Mouse (Mus musculus) neural tube, embryonic 11.5 days (tissue): ENCODE results near the gene Crnkl1. TPM values are rescaled to one million over a fixed set of nuclear protein-coding genes. Genes with fewer than 3 reads are reported as not detected.

Experiments used
- ATAC-seq: fragments of 200-750 bp; cut with Nextera tagmentation; 2 replicates; pipeline ENCODE4 v1.8.0; 2017; ENCODE audit warnings: moderate number of reproducible peaks, mild to moderate bottlenecking, moderate TSS enrichment, moderate library complexity; ENCODE audit not compliant: insufficient read depth, low FRiP score, low TSS enrichment
- DNase-seq: peaks from one replicate; pipeline ENCODE4 v3.0.0-alpha.2; 2015; ENCODE audit warnings: low spot score
- H3K27ac ChIP-seq: fragments of 300-500 bp; sonication (generic); 2 replicates; pipeline ENCODE4 v1.5.1; 2014; ENCODE audit warnings: low read depth, mild to moderate bottlenecking, low read length
- H3K27me3 ChIP-seq: fragments of 300-500 bp; sonication (generic); 2 replicates; pipeline ENCODE4 v1.6.1; 2014; ENCODE audit warnings: mild to moderate bottlenecking, low read length, mixed read lengths; ENCODE audit not compliant: control insufficient read depth, insufficient read depth
- H3K36me3 ChIP-seq: fragments of 300-500 bp; sonication (generic); 2 replicates; pipeline ENCODE4 v1.6.1; 2014; ENCODE audit warnings: mild to moderate bottlenecking, low read length, moderate library complexity, mixed read lengths; ENCODE audit not compliant: control insufficient read depth, insufficient read depth
- H3K4me1 ChIP-seq: fragments of 300-500 bp; sonication (generic); 2 replicates; pipeline ENCODE4 v1.6.1; 2014; ENCODE audit warnings: low read length, mixed read lengths; ENCODE audit not compliant: control insufficient read depth, insufficient read depth
- H3K4me2 ChIP-seq: fragments of 300-500 bp; sonication (generic); 2 replicates; pipeline ENCODE4 v1.6.1; 2014; ENCODE audit warnings: low read depth, mild to moderate bottlenecking, moderate library complexity
- H3K4me3 ChIP-seq: fragments of 300-500 bp; sonication (generic); 2 replicates; pipeline ENCODE4 v1.5.1; 2014; ENCODE audit warnings: low read depth, low read length
- H3K9ac ChIP-seq: fragments of 300-500 bp; sonication (generic); 2 replicates; pipeline ENCODE4 v1.6.1; 2014; ENCODE audit warnings: mild to moderate bottlenecking, low read length
- H3K9me3 ChIP-seq: fragments of 300-500 bp; sonication (generic); 2 replicates; pipeline ENCODE4 v1.6.1; 2016; ENCODE audit warnings: low read length; ENCODE audit not compliant: control insufficient read depth
- WGBS: fragments of 180-500 bp; shearing (Covaris S2); extraction: QIAGEN DNeasy Blood & Tissue Kit; methylation state at CpG from one replicate; pipeline ENCODE4 v1.1.7; 2014; 5-methylcytosine and 5-hydroxymethylcytosine counted together
- polyA plus RNA-seq: library from polyadenylated mRNA; unstranded; fragments of >200 nt; fragmentation: Nextera tagmentation; extraction: Ambion mirVana; gene quantifications from 2 replicates; pipeline ENCODE4 v1.2.1, GENCODE M21; 2014

Gene Crnkl1
- 44.1 and 46.5 TPM in 2 replicates for polyA plus RNA-seq

GRCm38 (mm10) chr2:145934339-145935231, at the start of gene Crnkl1, which contains the start of gene Cfap61:
Gene Crnkl1, minus strand, starts transcription at chr2:145935014.
Gene Cfap61, plus strand, starts transcription at chr2:145934784.
- ATAC-seq: peak; percentile 96
- no peak within 1 kb of the TSS for H3K27ac ChIP-seq

GRCm38 (mm10) chr2:145982317-145983045, 47.7 kb upstream of the Crnkl1 start:
- Histone ChIP-seq H3K4me2 (no peak overlapping the region), H3K27me3 (no peaks in the 10 kb centered on the region), H3K4me3 (no peak overlapping the region), H3K27ac (no peak overlapping the region), H3K4me1 (no peaks in the 10 kb centered on the region; the same call in none of the 2 replicates), H3K36me3 (no peaks in the 10 kb centered on the region), H3K9ac (no peak overlapping the region), H3K9me3 (no peaks in the 10 kb centered on the region)
- WGBS: 73% methylated on average over 9 of the region's 9 CpGs
- DNase-seq (no peak), ATAC-seq (no peak)

More at GRCm38 (mm10) chr2:145934339-145935231, at the start of gene Crnkl1, which contains the start of gene Cfap61:
- under 1% methylated on average over 60 of the region's 61 CpGs for WGBS
- Histone ChIP-seq H3K9ac (peak within 1 kb of the TSS; percentile 57), H3K27me3 (no peaks in the 10 kb centered on the region), H3K4me1 (peaks cover 4% of the 10 kb centered on the region; the same call in 1 of the 2 replicates), H3K4me3 (peak within 1 kb of the TSS; percentile 90), H3K36me3 (peaks cover 3% of the 10 kb centered on the region; the same call in 1 of the 2 replicates), H3K9me3 (no peaks in the 10 kb centered on the region), H3K4me2 (peak within 1 kb of the TSS; percentile 92)
- DNase-seq: peak; percentile 95

- 31% methylated on average over 6 of the region's 6 CpGs for WGBS
- Histone ChIP-seq H3K4me2 (no peak overlapping the region), H3K4me1 (no peaks in the 10 kb centered on the region; the same call in none of the 2 replicates), H3K9me3 (no peaks in the 10 kb centered on the region), H3K36me3 (no peaks in the 10 kb centered on the region), H3K9ac (no peak overlapping the region), H3K27me3 (no peaks in the 10 kb centered on the region), H3K4me3 (no peak overlapping the region), H3K27ac (no peak overlapping the region)
- ATAC-seq (no peak), DNase-seq (peak; percentile 18)
Observed at GRCm38 (mm10) chr2:145981699-145982112, 46.9 kb upstream of the Crnkl1 start.

GRCm38 (mm10) chr2:145980881-145981280, 46.1 kb upstream of the Crnkl1 start:
- H3K4me2 ChIP-seq: no peak overlapping the region
- H3K27me3 ChIP-seq: no peaks in the 10 kb centered on the region
- H3K27ac ChIP-seq: no peak overlapping the region
- 81% methylated on average over 9 of the region's 9 CpGs for WGBS
- DNase-seq (no peak), ATAC-seq (no peak)
- H3K4me3 ChIP-seq: no peak overlapping the region
- H3K9ac ChIP-seq: no peak overlapping the region
- no peaks in the 10 kb centered on the region for H3K9me3 ChIP-seq
- no peaks in the 10 kb centered on the region; the same call in none of the 2 replicates for H3K4me1 ChIP-seq
- H3K36me3 ChIP-seq: no peaks in the 10 kb centered on the region

- no peaks in the 10 kb centered on the region for H3K9me3 ChIP-seq
- WGBS: 75% methylated on average over 4 of the region's 4 CpGs
- H3K4me3 ChIP-seq: no peak overlapping the region
- no peaks in the 10 kb centered on the region for H3K27me3 ChIP-seq
- ATAC-seq (no peak), DNase-seq (no peak)
- no peaks in the 10 kb centered on the region for H3K36me3 ChIP-seq
- H3K4me2 ChIP-seq: no peak overlapping the region
- no peaks in the 10 kb centered on the region; the same call in none of the 2 replicates for H3K4me1 ChIP-seq
- H3K27ac ChIP-seq: no peak overlapping the region
- H3K9ac ChIP-seq: no peak overlapping the region
Observed at GRCm38 (mm10) chr2:145979616-145980015, 44.8 kb upstream of the Crnkl1 start.

- Histone ChIP-seq H3K36me3 (no peaks in the 10 kb centered on the region), H3K27me3 (no peaks in the 10 kb centered on the region), H3K4me1 (no peaks in the 10 kb centered on the region), H3K4me3 (no peak overlapping the region), H3K9me3 (no peaks in the 10 kb centered on the region), H3K9ac (no peak overlapping the region), H3K27ac (no peak overlapping the region), H3K4me2 (no peak overlapping the region)
- 92% methylated on average over 4 of the region's 4 CpGs for WGBS
- no peak for DNase-seq
- ATAC-seq: no peak
Observed at GRCm38 (mm10) chr2:145972571-145972970, 37.8 kb upstream of the Crnkl1 start.

GRCm38 (mm10) chr2:145971237-145972010, 36.6 kb upstream of the Crnkl1 start:
- Histone ChIP-seq H3K4me2 (no peak overlapping the region), H3K9ac (no peak overlapping the region), H3K36me3 (no peaks in the 10 kb centered on the region), H3K9me3 (no peaks in the 10 kb centered on the region), H3K27me3 (no peaks in the 10 kb centered on the region), H3K4me3 (no peak overlapping the region), H3K4me1 (no peaks in the 10 kb centered on the region), H3K27ac (no peak overlapping the region)
- DNase-seq (no peak), ATAC-seq (no peak)
- WGBS: 90% methylated on average over 20 of the region's 20 CpGs

GRCm38 (mm10) chr2:145970751-145971150, 35.9 kb upstream of the Crnkl1 start:
- Histone ChIP-seq H3K9me3 (no peaks in the 10 kb centered on the region), H3K36me3 (no peaks in the 10 kb centered on the region), H3K27ac (no peak overlapping the region), H3K4me2 (no peak overlapping the region), H3K4me1 (no peaks in the 10 kb centered on the region), H3K9ac (no peak overlapping the region), H3K27me3 (no peaks in the 10 kb centered on the region), H3K4me3 (no peak overlapping the region)
- DNase-seq (no peak), ATAC-seq (no peak)
- 92% methylated on average over 12 of the region's 12 CpGs for WGBS
